Mouse (Mus musculus) brain, embryonic 14.5 days (tissue): ENCODE data around the gene Ebf3.

Source experiments
- CTCF ChIP-seq: fragments of 200-500 bp; IDR thresholded peaks from 2 replicates; pipeline ENCODE4 v1.5.1; 2012; ENCODE audit warnings: inconsistent platforms, mild to moderate bottlenecking, moderate library complexity, borderline replicate concordance; ENCODE audit not compliant: insufficient read depth, insufficient read length; ENCODE audit errors: extremely low read depth
- POLR2A ChIP-seq: fragments of 200-500 bp; IDR thresholded peaks from 2 replicates; pipeline ENCODE4 v1.6.1; 2012; ENCODE audit warnings: mild to moderate bottlenecking, inconsistent platforms, borderline replicate concordance; ENCODE audit not compliant: poor library complexity, insufficient read depth, insufficient read length, severe bottlenecking; ENCODE audit errors: extremely low read depth

- TF ChIP-seq CTCF, result no peak
- TF ChIP-seq POLR2A, result no peak
Measured at GRCm38 (mm10) chr7:137317659-137318382, 3.6 kb upstream of the Ebf3 start.
